Mouse (Mus musculus): ENCODE results near the gene Gm20696. TPM values are rescaled to one million over a fixed set of nuclear protein-coding genes. Genes with fewer than 3 reads are reported as not detected.

Gm20696 gene
- polyA plus RNA-seq, 1 experiment from 2014 or later, result 3.2 TPM

- no peak overlapping the region for H3K27ac ChIP-seq
- no peak overlapping the region for H3K4me3 ChIP-seq
- DNase-seq (ENCODE audit: low spot score), result no peak
- H3K9me3 ChIP-seq, result no peaks in the 10 kb centered on the region
- H3K4me1 ChIP-seq (replicated peaks), result 0 out of 2 replicates have a peak, but pooled peaks cover 6% of the 10 kb centered on the region
- WGBS, result 83% methylated on average over 2 of the region's 2 CpGs
- no peaks in the 10 kb centered on the region for H3K36me3 ChIP-seq
- H3K27me3 ChIP-seq (ENCODE audit: insufficient read depth, poor library complexity, severe bottlenecking), result no peaks in the 10 kb centered on the region
Observed at GRCm38 (mm10) chr6:99353441-99353840, 313.2 kb downstream of the Gm20696 start.

GRCm38 (mm10) chr6:99350566-99350965 is 316.0 kb downstream of the Gm20696 start:
- no peak for DNase-seq (ENCODE audit: low spot score)
- Histone ChIP-seq H3K27ac (no peak overlapping the region), H3K4me3 (no peak overlapping the region), H3K9me3 (no peaks in the 10 kb centered on the region), H3K36me3 (no peaks in the 10 kb centered on the region), H3K4me1 (replicated peaks) (0 out of 2 replicates have a peak, but pooled peaks cover 9% of the 10 kb centered on the region), H3K27me3 (ENCODE audit: insufficient read depth, poor library complexity, severe bottlenecking) (no peaks in the 10 kb centered on the region)
- WGBS, result 83% methylated on average over 3 of the region's 3 CpGs

GRCm38 (mm10) chr6:99350156-99350555 is 316.4 kb downstream of the Gm20696 start:
- Histone ChIP-seq H3K27ac (no peak overlapping the region), H3K27me3 (ENCODE audit: insufficient read depth, poor library complexity, severe bottlenecking) (no peaks in the 10 kb centered on the region), H3K4me1 (replicated peaks) (0 out of 2 replicates have a peak, but pooled peaks cover 9% of the 10 kb centered on the region), H3K9me3 (no peaks in the 10 kb centered on the region), H3K36me3 (no peaks in the 10 kb centered on the region), H3K4me3 (no peak overlapping the region)
- DNase-seq (ENCODE audit: low spot score), result no peak
- 82% methylated on average over 5 of the region's 5 CpGs for WGBS

- peak; percentile 14 for DNase-seq (ENCODE audit: low spot score)
- Histone ChIP-seq H3K4me3 (no peak overlapping the region), H3K36me3 (no peaks in the 10 kb centered on the region), H3K27me3 (ENCODE audit: insufficient read depth, poor library complexity, severe bottlenecking) (no peaks in the 10 kb centered on the region), H3K9me3 (no peaks in the 10 kb centered on the region), H3K27ac (no peak overlapping the region), H3K4me1 (replicated peaks) (0 out of 2 replicates have a peak, but pooled peaks cover 3% of the 10 kb centered on the region)
- WGBS, result 59% methylated on average over 10 of the region's 10 CpGs
Observed at GRCm38 (mm10) chr6:99347836-99348235, 318.8 kb downstream of the Gm20696 start.

GRCm38 (mm10) chr6:99344966-99345365 is 321.6 kb downstream of the Gm20696 start:
- no peak overlapping the region for H3K27ac ChIP-seq
- no peaks in the 10 kb centered on the region for H3K27me3 ChIP-seq (ENCODE audit: insufficient read depth, poor library complexity, severe bottlenecking)
- H3K9me3 ChIP-seq, result no peaks in the 10 kb centered on the region
- no peaks in the 10 kb centered on the region for H3K36me3 ChIP-seq
- no peak for DNase-seq (ENCODE audit: low spot score)
- 0 out of 2 replicates have a peak, but pooled peaks cover 3% of the 10 kb centered on the region for H3K4me1 ChIP-seq (replicated peaks)
- H3K4me3 ChIP-seq, result no peak overlapping the region
- 96% methylated on average over 7 of the region's 7 CpGs for WGBS

- no peaks in the 10 kb centered on the region for H3K27me3 ChIP-seq (ENCODE audit: insufficient read depth, poor library complexity, severe bottlenecking)
- no peaks in the 10 kb centered on the region for H3K9me3 ChIP-seq
- WGBS, result 96% methylated on average over 3 of the region's 3 CpGs
- no peaks in the 10 kb centered on the region for H3K36me3 ChIP-seq
- no peak overlapping the region for H3K4me3 ChIP-seq
- no peak overlapping the region for H3K27ac ChIP-seq
- DNase-seq (ENCODE audit: low spot score), result no peak
- H3K4me1 ChIP-seq (replicated peaks), result peaks cover 8% of the 10 kb centered on the region
Observed at GRCm38 (mm10) chr6:99344357-99344756, 322.2 kb downstream of the Gm20696 start.

GRCm38 (mm10) chr6:99343815-99344214 is 322.8 kb downstream of the Gm20696 start:
- no peaks in the 10 kb centered on the region for H3K27me3 ChIP-seq (ENCODE audit: insufficient read depth, poor library complexity, severe bottlenecking)
- H3K9me3 ChIP-seq, result no peaks in the 10 kb centered on the region
- no peak for DNase-seq (ENCODE audit: low spot score)
- 91% methylated on average over 3 of the region's 3 CpGs for WGBS
- H3K4me1 ChIP-seq (replicated peaks), result peaks cover 12% of the 10 kb centered on the region
- H3K4me3 ChIP-seq, result no peak overlapping the region
- H3K36me3 ChIP-seq, result no peaks in the 10 kb centered on the region
- H3K27ac ChIP-seq, result no peak overlapping the region

- Histone ChIP-seq H3K9me3 (no peaks in the 10 kb centered on the region), H3K27ac (no peak overlapping the region), H3K36me3 (no peaks in the 10 kb centered on the region), H3K4me3 (no peak overlapping the region), H3K27me3 (ENCODE audit: insufficient read depth, poor library complexity, severe bottlenecking) (no peaks in the 10 kb centered on the region), H3K4me1 (replicated peaks) (peaks cover 19% of the 10 kb centered on the region)
- 96% methylated on average over 3 of the region's 3 CpGs for whole genome bisulfite sequencing
- no peak for DNase-seq (ENCODE audit: low spot score)
Observed at GRCm38 (mm10) chr6:99342416-99342815, 324.2 kb downstream of the Gm20696 start.

GRCm38 (mm10) chr6:99340902-99341301 is 325.7 kb downstream of the Gm20696 start:
- H3K9me3 ChIP-seq, result no peaks in the 10 kb centered on the region
- H3K27me3 ChIP-seq (ENCODE audit: insufficient read depth, poor library complexity, severe bottlenecking), result no peaks in the 10 kb centered on the region
- no peaks in the 10 kb centered on the region for H3K36me3 ChIP-seq
- H3K27ac ChIP-seq, result no peak overlapping the region
- no peak overlapping the region for H3K4me3 ChIP-seq
- DNase-seq (ENCODE audit: low spot score), result no peak
- peaks cover 28% of the 10 kb centered on the region for H3K4me1 ChIP-seq (replicated peaks)
- 91% methylated on average over 4 of the region's 4 CpGs for WGBS

GRCm38 (mm10) chr6:99339986-99340721 is 326.4 kb downstream of the Gm20696 start:
- H3K36me3 ChIP-seq, result no peaks in the 10 kb centered on the region
- H3K4me1 ChIP-seq (replicated peaks), result peaks cover 35% of the 10 kb centered on the region
- no peaks in the 10 kb centered on the region for H3K9me3 ChIP-seq
- 83% methylated on average over 10 of the region's 10 CpGs for WGBS
- no peak for DNase-seq (ENCODE audit: low spot score)
- H3K27ac ChIP-seq, result no peak overlapping the region
- H3K27me3 ChIP-seq (ENCODE audit: insufficient read depth, poor library complexity, severe bottlenecking), result no peaks in the 10 kb centered on the region
- H3K4me3 ChIP-seq, result no peak overlapping the region

- 57% methylated on average over 5 of the region's 5 CpGs for WGBS
- peak; percentile 25 for DNase-seq (ENCODE audit: low spot score)
- Histone ChIP-seq H3K4me3 (no peak overlapping the region), H3K27me3 (ENCODE audit: insufficient read depth, poor library complexity, severe bottlenecking) (no peaks in the 10 kb centered on the region), H3K4me1 (replicated peaks) (peaks cover 37% of the 10 kb centered on the region), H3K36me3 (no peaks in the 10 kb centered on the region), H3K9me3 (no peaks in the 10 kb centered on the region), H3K27ac (no peak overlapping the region)
Observed at GRCm38 (mm10) chr6:99339343-99339620, 327.3 kb downstream of the Gm20696 start.

GRCm38 (mm10) chr6:99338593-99339342 is 327.8 kb downstream of the Gm20696 start:
- no peak for DNase-seq (ENCODE audit: low spot score)
- no peaks in the 10 kb centered on the region for H3K9me3 ChIP-seq
- H3K4me3 ChIP-seq, result no peak overlapping the region
- peaks cover 37% of the 10 kb centered on the region for H3K4me1 ChIP-seq (replicated peaks)
- no peaks in the 10 kb centered on the region for H3K27me3 ChIP-seq (ENCODE audit: insufficient read depth, poor library complexity, severe bottlenecking)
- no peak overlapping the region for H3K27ac ChIP-seq
- WGBS, result 47% methylated on average over 9 of the region's 9 CpGs
- H3K36me3 ChIP-seq, result no peaks in the 10 kb centered on the region

- no peak for DNase-seq (ENCODE audit: low spot score)
- 59% methylated on average over 3 of the region's 3 CpGs for WGBS
- peak overlapping the region; percentile 31; the same call in 1 of the 2 replicates for H3K27ac ChIP-seq
- no peaks in the 10 kb centered on the region for H3K27me3 ChIP-seq (ENCODE audit: insufficient read depth, poor library complexity, severe bottlenecking)
- H3K4me3 ChIP-seq, result no peak overlapping the region
- H3K36me3 ChIP-seq, result no peaks in the 10 kb centered on the region
- H3K9me3 ChIP-seq, result no peaks in the 10 kb centered on the region
- peaks cover 37% of the 10 kb centered on the region for H3K4me1 ChIP-seq (replicated peaks)
Observed at GRCm38 (mm10) chr6:99338174-99338573, 328.4 kb downstream of the Gm20696 start.
